ENCODE assay signal across 8 mouse cellular contexts in genomic region chr5:129730344-129730743, GRCm38 (mm10). TPM values are rescaled to one million over a fixed set of nuclear protein-coding genes. Genes with fewer than 3 reads are reported as not detected.
DNase-seq lines count a peak whose midpoint lies in the region; ATAC-seq and TF ChIP-seq lines count a peak whose summit lies in the region.

No protein-coding gene starts in this region.

- H3K4me1 ChIP-seq in lung, adult 2 months (ENCODE audit: control insufficient read depth, insufficient read depth, low read length): peaks cover 8% of the 10 kb centered on the region
- peaks cover 29% of the 10 kb centered on the region for H3K4me1 ChIP-seq in stomach, embryonic 15.5 days
- H3K4me1 ChIP-seq in midbrain, embryonic 15.5 days: peaks cover 27% of the 10 kb centered on the region

- H3K27ac ChIP-seq in stomach, embryonic 15.5 days: peak overlapping the region; percentile 31; the same call in 1 of the 2 replicates
- H3K27ac ChIP-seq in midbrain, embryonic 15.5 days: no peak overlapping the region

- WGBS in lung, adult 2 months: 27% methylated on average over 11 of the region's 11 CpGs
- 54% methylated on average over 11 of the region's 11 CpGs for WGBS in stomach, embryonic 15.5 days
- 77% methylated on average over 11 of the region's 11 CpGs for WGBS in midbrain, embryonic 15.5 days

- no peaks in the 10 kb centered on the region for H3K36me3 ChIP-seq in stomach, embryonic 15.5 days
- H3K36me3 ChIP-seq in midbrain, embryonic 15.5 days (replicated peaks): no peaks in the 10 kb centered on the region

- H3K4me2 ChIP-seq in stomach, embryonic 15.5 days: 0 out of 2 replicates have a peak overlapping the region, but pooled peaks have one; percentile 0
- no peak overlapping the region for H3K4me2 ChIP-seq in midbrain, embryonic 15.5 days

- H3K9ac ChIP-seq in stomach, embryonic 15.5 days: no peak overlapping the region
- H3K9ac ChIP-seq in midbrain, embryonic 15.5 days: no peak overlapping the region

- peak; percentile 10 to 25 for DNase-seq in lung, adult 18-20 months
- no peak for DNase-seq in lung, adult 2 months
- DNase-seq in cerebellum, adult 9-11 months: peak; percentile 90
- DNase-seq in heart, adult 9 months (ENCODE audit: low spot score in 2 of 2): peak; percentile 77 to 79
- DNase-seq in kidney, postnatal 10 days: peak; percentile 51
- no peak for DNase-seq in thymus, postnatal 14 days

- TF ChIP-seq POLR2A in lung, adult 2 months (IDR thresholded peaks at IDR 0.05; ENCODE audit: borderline replicate concordance, extremely low read depth, low read depth, low read length): no peak

- no peak overlapping the region for H3K4me3 ChIP-seq in lung, adult 2 months (replicated peaks; ENCODE audit: extremely low read depth, low read depth, low read length)
- H3K4me3 ChIP-seq in stomach, embryonic 15.5 days (replicated peaks): no peak overlapping the region
- H3K4me3 ChIP-seq in midbrain, embryonic 15.5 days: no peak overlapping the region

- H3K27me3 ChIP-seq in stomach, embryonic 15.5 days (replicated peaks): no peaks in the 10 kb centered on the region
- H3K27me3 ChIP-seq in midbrain, embryonic 15.5 days (replicated peaks): no peaks in the 10 kb centered on the region

- ATAC-seq in stomach, embryonic 15.5 days (ENCODE audit: insufficient read depth, low FRiP score, low read depth): peak; percentile 79
- no peak for ATAC-seq in midbrain, embryonic 15.5 days (replicated peaks)

- no peak for TF ChIP-seq CTCF in lung, adult 2 months (IDR thresholded peaks at IDR 0.05; ENCODE audit: insufficient read depth, low read length)

- H3K9me3 ChIP-seq in stomach, embryonic 15.5 days: no peaks in the 10 kb centered on the region
- no peaks in the 10 kb centered on the region for H3K9me3 ChIP-seq in midbrain, embryonic 15.5 days

RNA-seq across cellular contexts. Expression of gene Nipsnap2, which starts 5.5 kb away (rescaled TPM):
- polyA plus RNA-seq in lung, adult 2 months (2012; rRNA removed): 37.6 and 51.5 TPM in 2 replicates
- polyA plus RNA-seq in stomach, embryonic 15.5 days (2015; fragmentation: Nextera tagmentation; extraction: Ambion mirVana): 90.0 and 103 TPM in 2 replicates
- 81.8 and 82.0 TPM in 2 replicates for polyA plus RNA-seq in midbrain, embryonic 15.5 days (2015; fragmentation: Nextera tagmentation; extraction: Ambion mirVana)

RNA-seq across cellular contexts. Expression of gene Mrps17, which starts 15.0 kb away (rescaled TPM):
- polyA plus RNA-seq in lung, adult 2 months (2012; rRNA removed): 57.2 and 61.3 TPM in 2 replicates
- 177 and 185 TPM in 2 replicates for polyA plus RNA-seq in stomach, embryonic 15.5 days (2015; fragmentation: Nextera tagmentation; extraction: Ambion mirVana)
- 161 and 167 TPM in 2 replicates for polyA plus RNA-seq in midbrain, embryonic 15.5 days (2015; fragmentation: Nextera tagmentation; extraction: Ambion mirVana)

RNA-seq across cellular contexts. Expression of gene Sept14, which starts 22.0 kb away (rescaled TPM):
- polyA plus RNA-seq in lung, adult 2 months (2012; rRNA removed): not detected in 2 replicates
- polyA plus RNA-seq in stomach, embryonic 15.5 days (2015; fragmentation: Nextera tagmentation; extraction: Ambion mirVana): not detected in 2 replicates
- not detected in 2 replicates for polyA plus RNA-seq in midbrain, embryonic 15.5 days (2015; fragmentation: Nextera tagmentation; extraction: Ambion mirVana)

RNA-seq across cellular contexts. Expression of gene Psph, which starts 56.9 kb away (rescaled TPM):
- polyA plus RNA-seq in lung, adult 2 months (2012; rRNA removed): 12.9 and 13.5 TPM in 2 replicates
- polyA plus RNA-seq in stomach, embryonic 15.5 days (2015; fragmentation: Nextera tagmentation; extraction: Ambion mirVana): 45.9 and 46.1 TPM in 2 replicates
- polyA plus RNA-seq in midbrain, embryonic 15.5 days (2015; fragmentation: Nextera tagmentation; extraction: Ambion mirVana): 24.0 and 35.1 TPM in 2 replicates

Comparison
In these comparisons a context has a peak if more than half of its experiments do, and no peak if none do; other contexts are left out.
1. DNase-seq: peak in lung, adult 18-20 months (2 of 2), cerebellum, adult 9-11 months (single experiment), heart, adult 9 months (2 of 2) and kidney, postnatal 10 days (single experiment); none in lung, adult 2 months (single experiment) and thymus, postnatal 14 days (single experiment).